Mouse (Mus musculus) MEL (cell line): Measurements from ENCODE around the gene Mboat2.

Source experiments
- BHLHE40 ChIP-seq: IDR thresholded peaks from 2 replicates; pipeline ENCODE4 v1.6.1; 2012; ENCODE audit warnings: low read depth, mild to moderate bottlenecking, inconsistent platforms, low read length, improper control_type of control experiment, borderline replicate concordance
- CTCF ChIP-seq, 3 experiments: IDR thresholded peaks in 2 of 3; conservative IDR thresholded peaks in 1 of 3; 2 replicates each; pipeline ENCODE4 v1.5.1; 2011 to 2012; ENCODE audit warnings: low read length in 3 of 3, low read depth in 2 of 3, mild to moderate bottlenecking in 2 of 3, improper control_type of control experiment in 1 of 3, inconsistent platforms in 1 of 3, mixed read lengths in 1 of 3, moderate library complexity in 1 of 3; ENCODE audit not compliant: control insufficient read depth in 1 of 3, insufficient read depth in 1 of 3, poor library complexity in 1 of 3, severe bottlenecking in 1 of 3
- MAX ChIP-seq: IDR thresholded peaks from 2 replicates; pipeline ENCODE4 v1.6.1; 2011; ENCODE audit warnings: low read length, improper control_type of control experiment
- POLR2A ChIP-seq, 2 experiments: IDR thresholded peaks; 2 replicates each; pipeline ENCODE4 v1.6.1; 2011 to 2012; ENCODE audit warnings: low read length in 2 of 2, mild to moderate bottlenecking in 2 of 2, control low read depth in 1 of 2, improper control_type of control experiment in 1 of 2, low read depth in 1 of 2, moderate library complexity in 1 of 2; ENCODE audit not compliant: control insufficient read depth in 1 of 2, insufficient read depth in 1 of 2, poor library complexity in 1 of 2
- SMC3 ChIP-seq: IDR thresholded peaks from 2 replicates; pipeline ENCODE4 v1.6.1; 2011; ENCODE audit warnings: low read depth, low read length, improper control_type of control experiment
- TAL1 ChIP-seq: IDR thresholded peaks from 2 replicates; pipeline ENCODE4 v1.6.1; 2012; ENCODE audit warnings: mild to moderate bottlenecking, inconsistent platforms, low read length, moderate library complexity, mixed read lengths

DNA sequence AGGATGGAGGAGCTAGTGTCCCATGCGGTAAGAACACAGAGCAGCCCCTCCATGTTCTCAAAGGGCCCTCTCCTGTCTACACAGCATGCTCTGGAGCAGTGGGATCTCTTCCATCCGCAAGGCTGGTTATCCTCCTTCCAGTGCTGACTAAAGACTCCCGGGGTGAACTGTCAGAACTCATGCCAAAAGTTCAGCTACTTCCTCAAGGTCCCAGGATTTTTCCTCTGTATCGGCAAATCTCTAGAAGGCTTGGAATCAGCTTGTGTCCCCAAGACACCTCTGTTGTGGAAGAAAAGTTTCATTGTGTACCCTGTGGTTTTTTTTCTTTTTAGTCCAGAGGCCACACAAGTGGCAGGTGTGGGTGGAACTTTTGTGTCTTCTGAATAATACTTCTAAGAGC is 18.8 kb upstream of the Mboat2 start:
- TF ChIP-seq CTCF (IDR thresholded peaks at IDR 0.05 in 2 of 3, conservative IDR thresholded peaks at IDR 0.05 in 1 of 3; ENCODE audit: control insufficient read depth in 1 of 3, insufficient read depth in 1 of 3, low read depth in 2 of 3, low read length in 3 of 3, poor library complexity in 1 of 3, severe bottlenecking in 1 of 3) (no peak), TAL1 (no peak), MAX (no peak), POLR2A (IDR thresholded peaks at IDR 0.05; ENCODE audit: control insufficient read depth in 1 of 2, insufficient read depth in 1 of 2, low read depth in 1 of 2, low read length in 2 of 2, poor library complexity in 1 of 2) (no peak), SMC3 (no peak), BHLHE40 (no peak)
